Mouse (Mus musculus) limb, embryonic 11.5 days (tissue): ENCODE data around the gene Eif2s1. TPM values are rescaled to one million over a fixed set of nuclear protein-coding genes. Genes with fewer than 3 reads are reported as not detected.

ENCODE experiments used
- ATAC-seq: fragments of 200-750 bp; cut with Nextera tagmentation; 2 replicates; pipeline ENCODE4 v1.8.0; 2017; ENCODE audit warnings: low read depth; ENCODE audit not compliant: insufficient number of reproducible peaks, low FRiP score, low TSS enrichment
- DNase-seq: peaks from one replicate; pipeline ENCODE4 v3.0.0-alpha.2; 2015; ENCODE audit warnings: low spot score
- H3K27ac ChIP-seq: fragments of 300-500 bp; sonication (generic); replicated peaks from 2 replicates; pipeline ENCODE4 v1.5.1; 2014; ENCODE audit warnings: low read depth, mild to moderate bottlenecking, low read length
- H3K27me3 ChIP-seq: fragments of 300-500 bp; sonication (generic); 2 replicates; pipeline ENCODE4 v1.6.1; 2014; ENCODE audit warnings: mild to moderate bottlenecking, low read length, mixed read lengths; ENCODE audit not compliant: control insufficient read depth, insufficient read depth
- H3K36me3 ChIP-seq: fragments of 300-500 bp; sonication (generic); 2 replicates; pipeline ENCODE4 v1.6.1; 2014; ENCODE audit warnings: mild to moderate bottlenecking, low read length, moderate library complexity, mixed read lengths; ENCODE audit not compliant: control insufficient read depth, insufficient read depth
- H3K4me1 ChIP-seq: fragments of 300-500 bp; sonication (generic); 2 replicates; pipeline ENCODE4 v1.6.1; 2014; ENCODE audit warnings: low read length, mixed read lengths; ENCODE audit not compliant: control insufficient read depth, insufficient read depth
- H3K4me2 ChIP-seq: fragments of 300-500 bp; sonication (generic); 2 replicates; pipeline ENCODE4 v1.6.1; 2014; ENCODE audit warnings: low read depth, mild to moderate bottlenecking, moderate library complexity; ENCODE audit not compliant: severe bottlenecking
- H3K4me3 ChIP-seq: fragments of 300-500 bp; sonication (generic); 2 replicates; pipeline ENCODE4 v1.5.1; 2014; ENCODE audit warnings: low read depth, low read length
- H3K9ac ChIP-seq: fragments of 300-500 bp; sonication (generic); 2 replicates; pipeline ENCODE4 v1.6.1; 2014; ENCODE audit warnings: mild to moderate bottlenecking, low read length
- H3K9me3 ChIP-seq: fragments of 300-500 bp; sonication (generic); 2 replicates; pipeline ENCODE4 v1.6.1; 2016; ENCODE audit warnings: low read length; ENCODE audit not compliant: control insufficient read depth
- WGBS: fragments of 180-500 bp; shearing (Covaris S2); extraction: QIAGEN DNeasy Blood & Tissue Kit; methylation state at CpG from one replicate; pipeline ENCODE4 v1.1.7; 2014; 5-methylcytosine and 5-hydroxymethylcytosine counted together
- polyA plus RNA-seq: library from polyadenylated mRNA; unstranded; fragments of >200 nt; fragmentation: Nextera tagmentation; extraction: Ambion mirVana; gene quantifications from 2 replicates; pipeline ENCODE4 v1.2.1, GENCODE M21; 2014

Gene Eif2s1
- polyA plus RNA-seq, 1 experiment from 2014 or later, result 265 TPM

GRCm38 (mm10) chr12:78865434-78865833 lies 3.8 kb downstream of the Eif2s1 start:
- no peaks in the 10 kb centered on the region for H3K9me3 ChIP-seq
- no peak overlapping the region for H3K9ac ChIP-seq
- no peak overlapping the region for H3K27ac ChIP-seq
- ATAC-seq (no peak), DNase-seq (no peak)
- H3K4me3 ChIP-seq, result no peak overlapping the region
- 0 out of 2 replicates have a peak, but pooled peaks cover 6% of the 10 kb centered on the region for H3K4me1 ChIP-seq
- H3K4me2 ChIP-seq, result no peak overlapping the region
- H3K36me3 ChIP-seq, result no peaks in the 10 kb centered on the region; the same call in 1 of the 2 replicates
- WGBS, result 88% methylated on average over 1 of the region's 1 CpGs
- H3K27me3 ChIP-seq, result no peaks in the 10 kb centered on the region

- Histone ChIP-seq H3K9ac (no peak overlapping the region), H3K27me3 (no peaks in the 10 kb centered on the region), H3K36me3 (no peaks in the 10 kb centered on the region; the same call in 1 of the 2 replicates), H3K9me3 (no peaks in the 10 kb centered on the region), H3K4me2 (no peak overlapping the region), H3K4me3 (no peak overlapping the region), H3K27ac (no peak overlapping the region), H3K4me1 (0 out of 2 replicates have a peak, but pooled peaks cover 2% of the 10 kb centered on the region)
- ATAC-seq, result no peak
- DNase-seq, result no peak
- 88% methylated on average over 1 of the region's 1 CpGs for WGBS
Measured at GRCm38 (mm10) chr12:78868115-78868514, 6.5 kb downstream of the Eif2s1 start.

DNA sequence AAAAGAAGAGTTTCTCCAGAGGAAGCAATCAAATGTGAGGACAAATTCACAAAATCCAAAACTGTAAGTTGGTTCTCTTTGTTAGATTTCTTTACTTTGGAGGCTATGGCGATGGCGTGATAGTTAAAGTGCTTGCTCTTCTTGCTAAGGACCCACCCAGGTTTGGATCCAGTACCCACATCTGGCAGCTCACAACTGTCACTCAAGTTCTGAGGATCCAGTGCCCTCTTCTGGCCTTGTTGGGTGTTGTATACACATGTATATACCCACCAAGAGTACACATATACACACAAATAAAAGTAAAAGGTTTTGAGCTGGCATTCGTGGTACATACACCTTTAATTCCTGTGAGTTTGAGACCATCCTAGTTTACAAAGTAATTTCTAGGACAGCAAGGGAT lies 13.0 kb downstream of the Eif2s1 start:
- Histone ChIP-seq H3K9ac (no peak overlapping the region), H3K9me3 (no peaks in the 10 kb centered on the region), H3K4me1 (no peaks in the 10 kb centered on the region), H3K27ac (no peak overlapping the region), H3K27me3 (no peaks in the 10 kb centered on the region), H3K4me2 (no peak overlapping the region), H3K36me3 (peaks cover 9% of the 10 kb centered on the region; the same call in 1 of the 2 replicates), H3K4me3 (no peak overlapping the region)
- ATAC-seq, result no peak
- WGBS, result 96% methylated on average over 3 of the region's 3 CpGs
- no peak for DNase-seq

DNA sequence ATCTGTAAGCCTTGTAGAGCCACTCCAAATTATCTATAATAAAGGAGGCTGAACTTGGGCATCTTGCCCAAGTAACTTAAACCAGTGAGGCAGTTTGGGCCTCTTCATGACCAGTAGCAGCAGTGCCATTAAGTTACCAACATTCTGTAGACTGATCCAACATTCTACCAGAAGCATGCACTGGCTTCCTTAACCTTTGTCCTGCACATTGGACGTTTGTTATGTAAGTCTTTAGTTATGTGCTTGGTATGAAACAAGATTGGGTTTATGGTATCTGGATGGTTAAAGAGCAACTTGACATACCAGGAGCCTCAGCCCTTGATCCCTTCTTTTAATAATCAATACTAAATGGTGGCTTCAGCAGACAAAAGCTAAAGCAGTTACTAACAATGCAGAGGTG lies 28.4 kb downstream of the Eif2s1 start:
- no peak overlapping the region for H3K4me3 ChIP-seq
- H3K9ac ChIP-seq, result no peak overlapping the region
- ATAC-seq (no peak), DNase-seq (no peak)
- no peak overlapping the region for H3K27ac ChIP-seq
- peaks cover 6% of the 10 kb centered on the region; the same call in 1 of the 2 replicates for H3K36me3 ChIP-seq
- 68% methylated on average over 1 of the region's 1 CpGs for WGBS
- no peaks in the 10 kb centered on the region for H3K27me3 ChIP-seq
- H3K9me3 ChIP-seq, result no peaks in the 10 kb centered on the region
- H3K4me1 ChIP-seq, result no peaks in the 10 kb centered on the region
- no peak overlapping the region for H3K4me2 ChIP-seq

GRCm38 (mm10) chr12:78891149-78891548 lies 29.5 kb downstream of the Eif2s1 start:
- Histone ChIP-seq H3K4me1 (no peaks in the 10 kb centered on the region), H3K36me3 (peaks cover 2% of the 10 kb centered on the region; the same call in 1 of the 2 replicates), H3K4me3 (no peak overlapping the region), H3K27ac (no peak overlapping the region), H3K4me2 (no peak overlapping the region), H3K9me3 (no peaks in the 10 kb centered on the region), H3K27me3 (no peaks in the 10 kb centered on the region), H3K9ac (no peak overlapping the region)
- DNase-seq (no peak), ATAC-seq (no peak)
- 94% methylated on average over 2 of the region's 2 CpGs for WGBS

DNA sequence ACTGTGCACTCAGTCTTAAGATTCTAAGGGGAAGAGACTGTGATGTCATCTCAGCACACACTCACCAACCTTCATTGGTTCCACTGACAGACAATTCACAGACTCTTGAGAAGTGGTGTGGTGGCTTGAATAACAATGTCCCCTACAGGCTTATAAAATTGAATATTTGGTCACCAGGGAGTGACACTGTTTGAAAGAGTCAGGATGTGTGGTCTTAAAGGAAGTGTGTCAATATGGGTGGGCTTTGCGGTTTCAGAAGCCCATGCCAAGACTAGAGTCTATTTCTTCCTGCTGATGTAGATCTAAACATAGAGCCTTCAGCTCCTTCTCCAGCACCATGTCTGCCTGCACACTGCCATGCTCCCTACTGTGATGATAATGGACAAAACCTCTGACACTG lies 36.2 kb downstream of the Eif2s1 start:
- no peaks in the 10 kb centered on the region for H3K27me3 ChIP-seq
- no peak overlapping the region for H3K4me2 ChIP-seq
- no peak overlapping the region for H3K9ac ChIP-seq
- WGBS, result 92% methylated on average over 1 of the region's 1 CpGs
- DNase-seq (no peak), ATAC-seq (no peak)
- H3K27ac ChIP-seq, result no peak overlapping the region
- H3K36me3 ChIP-seq, result no peaks in the 10 kb centered on the region
- no peaks in the 10 kb centered on the region for H3K4me1 ChIP-seq
- H3K9me3 ChIP-seq, result no peaks in the 10 kb centered on the region
- no peak overlapping the region for H3K4me3 ChIP-seq

DNA sequence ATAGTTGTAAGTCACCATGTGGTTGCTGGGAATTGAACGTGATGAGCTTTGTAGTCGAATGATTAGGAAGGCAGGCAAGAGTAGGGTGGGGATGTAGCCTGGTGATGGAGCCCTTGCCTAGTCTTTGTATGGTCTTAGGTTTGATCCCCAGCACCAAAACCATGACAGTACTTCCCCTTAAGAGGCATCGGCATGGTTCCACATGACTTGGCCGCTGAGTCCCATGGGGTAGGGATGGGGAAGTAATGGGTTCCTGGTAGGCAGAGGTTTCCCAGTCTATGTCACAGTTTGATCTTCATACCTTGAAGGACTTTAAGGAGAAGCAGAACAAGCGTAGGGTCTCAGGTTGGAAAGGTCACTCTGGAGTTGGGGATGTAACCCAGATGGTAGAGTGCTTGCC lies 39.8 kb downstream of the Eif2s1 start:
- H3K27ac ChIP-seq, result no peak overlapping the region
- no peaks in the 10 kb centered on the region for H3K4me1 ChIP-seq
- H3K36me3 ChIP-seq, result no peaks in the 10 kb centered on the region
- H3K27me3 ChIP-seq, result no peaks in the 10 kb centered on the region
- WGBS, result 92% methylated on average over 5 of the region's 5 CpGs
- H3K4me2 ChIP-seq, result no peak overlapping the region
- H3K9ac ChIP-seq, result no peak overlapping the region
- H3K4me3 ChIP-seq, result no peak overlapping the region
- no peak for ATAC-seq
- no peaks in the 10 kb centered on the region for H3K9me3 ChIP-seq
- DNase-seq, result no peak

DNA sequence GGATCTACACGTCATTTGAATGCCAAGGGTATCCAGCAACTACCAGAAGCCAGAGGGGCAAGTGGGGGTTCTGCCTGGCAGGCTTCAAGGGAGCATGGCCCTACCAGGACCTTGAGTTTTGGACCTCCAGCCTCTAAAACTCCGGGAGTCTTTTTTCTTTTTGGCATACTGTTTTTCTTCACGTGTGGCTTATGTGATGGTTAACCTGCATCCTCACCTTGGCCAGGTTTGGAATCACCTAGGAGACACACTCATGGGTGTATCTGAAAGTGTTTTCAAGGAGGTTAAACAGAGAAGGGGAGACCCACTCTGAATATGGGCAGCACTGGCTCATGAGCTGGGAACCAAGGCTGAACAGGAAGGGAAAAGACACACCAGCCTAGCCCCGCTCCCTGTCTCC lies 41.7 kb downstream of the Eif2s1 start:
- no peak overlapping the region for H3K4me3 ChIP-seq
- no peaks in the 10 kb centered on the region for H3K9me3 ChIP-seq
- no peak overlapping the region for H3K27ac ChIP-seq
- no peak overlapping the region for H3K9ac ChIP-seq
- DNase-seq, result no peak
- 80% methylated on average over 4 of the region's 4 CpGs for WGBS
- no peak overlapping the region for H3K4me2 ChIP-seq
- ATAC-seq, result no peak
- H3K4me1 ChIP-seq, result no peaks in the 10 kb centered on the region
- peaks cover 6% of the 10 kb centered on the region for H3K27me3 ChIP-seq
- no peaks in the 10 kb centered on the region for H3K36me3 ChIP-seq

GRCm38 (mm10) chr12:78904499-78904898 lies 42.9 kb downstream of the Eif2s1 start:
- no peaks in the 10 kb centered on the region for H3K4me1 ChIP-seq
- no peak for ATAC-seq
- 74% methylated on average over 6 of the region's 7 CpGs for WGBS
- no peak overlapping the region for H3K4me2 ChIP-seq
- no peak overlapping the region for H3K27ac ChIP-seq
- H3K9me3 ChIP-seq, result no peaks in the 10 kb centered on the region
- no peak overlapping the region for H3K4me3 ChIP-seq
- no peak for DNase-seq
- no peaks in the 10 kb centered on the region for H3K36me3 ChIP-seq
- peaks cover 6% of the 10 kb centered on the region for H3K27me3 ChIP-seq
- no peak overlapping the region for H3K9ac ChIP-seq
